Mouse (Mus musculus) induced T-regulatory cell, adult 2 months (primary cell): Measurements from ENCODE around the gene Il6ra.
"Not testable (repeated sequence)": the region's sequence is repeated elsewhere in the genome, so short reads cannot be mapped to it uniquely, and the experiment has no call there.

Experiments
- DNase-seq: peaks from one replicate; pipeline ENCODE4 v3.0.0-alpha.2; 2012; ENCODE audit warnings: low read depth

The Il6ra gene

GRCm38 (mm10) chr3:89875781-89876180 lies 37.2 kb downstream of the Il6ra start:
- peak; percentile 77 for DNase-seq

- DNase-seq, result peak; percentile 66
Observed at GRCm38 (mm10) chr3:89875021-89875420, 38.0 kb downstream of the Il6ra start.

- DNase-seq, result peak; percentile 76
Observed at GRCm38 (mm10) chr3:89874076-89874475, 38.9 kb downstream of the Il6ra start.

GRCm38 (mm10) chr3:89872684-89873083 lies 40.3 kb downstream of the Il6ra start:
- no peak for DNase-seq

- DNase-seq, result peak; percentile 96
Observed at GRCm38 (mm10) chr3:89872209-89872608, 40.8 kb downstream of the Il6ra start.

GRCm38 (mm10) chr3:89871339-89871914 lies 41.6 kb downstream of the Il6ra start:
- no peak for DNase-seq

GRCm38 (mm10) chr3:89870472-89871271 lies 42.3 kb downstream of the Il6ra start:
- DNase-seq, result peak; percentile 90

- DNase-seq, result peak; percentile 88
Observed at GRCm38 (mm10) chr3:89869556-89869955, 43.4 kb downstream of the Il6ra start.

- DNase-seq, result peak; percentile 71
Observed at GRCm38 (mm10) chr3:89868956-89869355, 44.0 kb downstream of the Il6ra start.

- no peak for DNase-seq
Observed at GRCm38 (mm10) chr3:89868357-89868756, 44.6 kb downstream of the Il6ra start.

GRCm38 (mm10) chr3:89867651-89868050 lies 45.3 kb downstream of the Il6ra start:
- peak; percentile 47 for DNase-seq

GRCm38 (mm10) chr3:89865764-89866163 lies 47.2 kb downstream of the Il6ra start:
- DNase-seq, result no peak

- DNase-seq, result peak; percentile 49
Observed at GRCm38 (mm10) chr3:89865020-89865419, 48.0 kb downstream of the Il6ra start.

- DNase-seq, result peak; percentile 84
Observed at GRCm38 (mm10) chr3:89863716-89864509, 49.1 kb downstream of the Il6ra start.

GRCm38 (mm10) chr3:89863276-89863675 lies 49.7 kb downstream of the Il6ra start:
- DNase-seq, result not testable (repeated sequence)

GRCm38 (mm10) chr3:89862182-89862761 lies 50.7 kb downstream of the Il6ra start:
- peak; percentile 79 for DNase-seq

- DNase-seq, result peak; percentile 64
Observed at GRCm38 (mm10) chr3:89861070-89861469, 51.9 kb downstream of the Il6ra start.

- DNase-seq, result no peak
Observed at GRCm38 (mm10) chr3:89860343-89860742, 52.7 kb downstream of the Il6ra start.

- DNase-seq, result peak; percentile 71
Observed at GRCm38 (mm10) chr3:89859936-89860335, 53.1 kb downstream of the Il6ra start.

GRCm38 (mm10) chr3:89858888-89859287 lies 54.1 kb downstream of the Il6ra start:
- peak; percentile 43 for DNase-seq

GRCm38 (mm10) chr3:89858123-89858522 lies 54.9 kb downstream of the Il6ra start:
- DNase-seq, result peak; percentile 87

- DNase-seq, result peak; percentile 70
Observed at GRCm38 (mm10) chr3:89857353-89857752, 55.6 kb downstream of the Il6ra start.
